Mouse (Mus musculus): ENCODE data around the gene Aanat. TPM values are rescaled to one million over a fixed set of nuclear protein-coding genes. Genes with fewer than 3 reads are reported as not detected.

The Aanat gene
- polyA plus RNA-seq, 1 experiment from 2014 or later = not detected

- H3K9me3 ChIP-seq (replicated peaks; ENCODE audit: low read length) = no peaks in the 10 kb centered on the region
- peak overlapping the region; percentile 77 for H3K9ac ChIP-seq (ENCODE audit: low read depth, low read length)
- H3K4me3 ChIP-seq (replicated peaks; ENCODE audit: low read depth, low read length) = peak overlapping the region; percentile 83
- ATAC-seq (replicated peaks; ENCODE audit: low FRiP score, low read depth) (peak; percentile 65), DNase-seq (ENCODE audit: low spot score) (peak; percentile 42)
- no peaks in the 10 kb centered on the region for H3K36me3 ChIP-seq (ENCODE audit: insufficient read depth, low read length)
- H3K27ac ChIP-seq = peak overlapping the region; percentile 63
- TF ChIP-seq CTCF (IDR thresholded peaks at IDR 0.05; ENCODE audit: low read depth) = no peak
- peak overlapping the region; percentile 86 for H3K4me2 ChIP-seq (ENCODE audit: low read length)
- under 1% methylated on average over 86 of the region's 91 CpGs for WGBS
- 0 out of 2 replicates have a peak, but pooled peaks cover 5% of the 10 kb centered on the region for H3K4me1 ChIP-seq (replicated peaks; ENCODE audit: insufficient read depth, low read length)
- H3K27me3 ChIP-seq (ENCODE audit: insufficient read depth, low read length) = no peaks in the 10 kb centered on the region
Observed at GRCm38 (mm10) chr11:116580711-116581375, 5.4 kb upstream of the Aanat start.

GRCm38 (mm10) chr11:116581376-116581814 lies 4.8 kb upstream of the Aanat start, which contains the start of gene Ube2o:
Gene Ube2o, minus strand, starts transcription at chr11:116581447.
- peak; percentile 88 for ATAC-seq (replicated peaks; ENCODE audit: low FRiP score, low read depth)
- Histone ChIP-seq H3K27ac (peak within 1 kb of the TSS; percentile 63), H3K4me2 (ENCODE audit: low read length) (peak within 1 kb of the TSS; percentile 86), H3K27me3 (ENCODE audit: insufficient read depth, low read length) (no peaks in the 10 kb centered on the region), H3K4me3 (replicated peaks; ENCODE audit: low read depth, low read length) (peak within 1 kb of the TSS; percentile 83), H3K9ac (ENCODE audit: low read depth, low read length) (peak within 1 kb of the TSS; percentile 77), H3K36me3 (ENCODE audit: insufficient read depth, low read length) (no peaks in the 10 kb centered on the region), H3K4me1 (replicated peaks; ENCODE audit: insufficient read depth, low read length) (0 out of 2 replicates have a peak, but pooled peaks cover 5% of the 10 kb centered on the region), H3K9me3 (replicated peaks; ENCODE audit: low read length) (no peaks in the 10 kb centered on the region)
- peak; percentile 90 for DNase-seq (ENCODE audit: low spot score)
- WGBS = 1% methylated on average over 49 of the region's 51 CpGs
- peak; percentile 50; the same call in 1 of the 2 replicates for TF ChIP-seq CTCF (IDR thresholded peaks at IDR 0.05; ENCODE audit: low read depth)

- no peaks in the 10 kb centered on the region for H3K4me1 ChIP-seq (replicated peaks; ENCODE audit: insufficient read depth, low read length)
- 69% methylated on average over 6 of the region's 6 CpGs for WGBS
- H3K4me2 ChIP-seq (ENCODE audit: low read length) = no peak overlapping the region
- no peaks in the 10 kb centered on the region for H3K27me3 ChIP-seq (ENCODE audit: insufficient read depth, low read length)
- no peaks in the 10 kb centered on the region for H3K9me3 ChIP-seq (replicated peaks; ENCODE audit: low read length)
- no peak for ATAC-seq (replicated peaks; ENCODE audit: low FRiP score, low read depth)
- H3K36me3 ChIP-seq (ENCODE audit: insufficient read depth, low read length) = no peaks in the 10 kb centered on the region
- no peak overlapping the region for H3K27ac ChIP-seq
- no peak overlapping the region for H3K9ac ChIP-seq (ENCODE audit: low read depth, low read length)
- H3K4me3 ChIP-seq (replicated peaks; ENCODE audit: low read depth, low read length) = no peak overlapping the region
- no peak for DNase-seq (ENCODE audit: low spot score)
- no peak for TF ChIP-seq CTCF (IDR thresholded peaks at IDR 0.05; ENCODE audit: low read depth)
Observed at GRCm38 (mm10) chr11:116585682-116586081, 550 bp upstream of the Aanat start.

- peak; percentile 95 for TF ChIP-seq CTCF (IDR thresholded peaks at IDR 0.05; ENCODE audit: low read depth)
- DNase-seq (ENCODE audit: low spot score) (peak; percentile 73), ATAC-seq (replicated peaks; ENCODE audit: low FRiP score, low read depth) (peak; percentile 67)
- H3K9ac ChIP-seq (ENCODE audit: low read depth, low read length) = no peak overlapping the region
- no peaks in the 10 kb centered on the region for H3K9me3 ChIP-seq (replicated peaks; ENCODE audit: low read length)
- H3K4me2 ChIP-seq (ENCODE audit: low read length) = peak overlapping the region; percentile 11; the same call in 1 of the 2 replicates
- no peak overlapping the region for H3K27ac ChIP-seq
- no peaks in the 10 kb centered on the region for H3K36me3 ChIP-seq (ENCODE audit: insufficient read depth, low read length)
- H3K4me3 ChIP-seq (replicated peaks; ENCODE audit: low read depth, low read length) = no peak overlapping the region
- H3K27me3 ChIP-seq (ENCODE audit: insufficient read depth, low read length) = no peaks in the 10 kb centered on the region
- 22% methylated on average over 23 of the region's 23 CpGs for WGBS
- H3K4me1 ChIP-seq (replicated peaks; ENCODE audit: insufficient read depth, low read length) = no peaks in the 10 kb centered on the region
Observed at GRCm38 (mm10) chr11:116586801-116587631, 784 bp downstream of the Aanat start.

- no peaks in the 10 kb centered on the region for H3K27me3 ChIP-seq (ENCODE audit: insufficient read depth, low read length)
Observed at GRCm38 (mm10) chr11:116589020-116589531, 2.8 kb downstream of the Aanat start.

GRCm38 (mm10) chr11:116589574-116589973 lies 3.3 kb downstream of the Aanat start:
- no peaks in the 10 kb centered on the region for H3K27me3 ChIP-seq (ENCODE audit: insufficient read depth, low read length)
- no peak overlapping the region for H3K4me2 ChIP-seq (ENCODE audit: low read length)
- no peak for DNase-seq (ENCODE audit: low spot score)
- no peak overlapping the region for H3K4me3 ChIP-seq (replicated peaks; ENCODE audit: low read depth, low read length)
- H3K9me3 ChIP-seq (replicated peaks; ENCODE audit: low read length) = no peaks in the 10 kb centered on the region
- TF ChIP-seq CTCF (IDR thresholded peaks at IDR 0.05; ENCODE audit: low read depth) = no peak
- no peak overlapping the region for H3K9ac ChIP-seq (ENCODE audit: low read depth, low read length)
- H3K27ac ChIP-seq = no peak overlapping the region
- no peaks in the 10 kb centered on the region for H3K4me1 ChIP-seq (replicated peaks; ENCODE audit: insufficient read depth, low read length)
- WGBS = 59% methylated on average over 8 of the region's 8 CpGs
- H3K36me3 ChIP-seq (ENCODE audit: insufficient read depth, low read length) = no peaks in the 10 kb centered on the region
- no peak for ATAC-seq (replicated peaks; ENCODE audit: low FRiP score, low read depth)

More at GRCm38 (mm10) chr11:116589020-116589531, 2.8 kb downstream of the Aanat start:
- Histone ChIP-seq H3K9me3 (replicated peaks; ENCODE audit: low read length) (no peaks in the 10 kb centered on the region), H3K4me3 (replicated peaks; ENCODE audit: low read depth, low read length) (no peak overlapping the region), H3K36me3 (ENCODE audit: insufficient read depth, low read length) (no peaks in the 10 kb centered on the region), H3K9ac (ENCODE audit: low read depth, low read length) (no peak overlapping the region), H3K27ac (no peak overlapping the region), H3K4me1 (replicated peaks; ENCODE audit: insufficient read depth, low read length) (no peaks in the 10 kb centered on the region), H3K4me2 (ENCODE audit: low read length) (no peak overlapping the region)
- 26% methylated on average over 14 of the region's 14 CpGs for WGBS
- DNase-seq (ENCODE audit: low spot score) (no peak), ATAC-seq (replicated peaks; ENCODE audit: low FRiP score, low read depth) (no peak)
- TF ChIP-seq CTCF (IDR thresholded peaks at IDR 0.05; ENCODE audit: low read depth) = no peak

Measured in kidney, postnatal 0 days (tissue).